Mouse (Mus musculus): ENCODE data around the gene Nr0b2. TPM values are rescaled to one million over a fixed set of nuclear protein-coding genes. Genes with fewer than 3 reads are reported as not detected.
"Not testable (repeated sequence)": the region's sequence is repeated elsewhere in the genome, so short reads cannot be mapped to it uniquely, and the experiment has no call there.

The Nr0b2 gene
- 0.31 and 0.51 TPM in 2 replicates for polyA plus RNA-seq (2015; fragmentation: Nextera tagmentation; extraction: Ambion mirVana)

DNA sequence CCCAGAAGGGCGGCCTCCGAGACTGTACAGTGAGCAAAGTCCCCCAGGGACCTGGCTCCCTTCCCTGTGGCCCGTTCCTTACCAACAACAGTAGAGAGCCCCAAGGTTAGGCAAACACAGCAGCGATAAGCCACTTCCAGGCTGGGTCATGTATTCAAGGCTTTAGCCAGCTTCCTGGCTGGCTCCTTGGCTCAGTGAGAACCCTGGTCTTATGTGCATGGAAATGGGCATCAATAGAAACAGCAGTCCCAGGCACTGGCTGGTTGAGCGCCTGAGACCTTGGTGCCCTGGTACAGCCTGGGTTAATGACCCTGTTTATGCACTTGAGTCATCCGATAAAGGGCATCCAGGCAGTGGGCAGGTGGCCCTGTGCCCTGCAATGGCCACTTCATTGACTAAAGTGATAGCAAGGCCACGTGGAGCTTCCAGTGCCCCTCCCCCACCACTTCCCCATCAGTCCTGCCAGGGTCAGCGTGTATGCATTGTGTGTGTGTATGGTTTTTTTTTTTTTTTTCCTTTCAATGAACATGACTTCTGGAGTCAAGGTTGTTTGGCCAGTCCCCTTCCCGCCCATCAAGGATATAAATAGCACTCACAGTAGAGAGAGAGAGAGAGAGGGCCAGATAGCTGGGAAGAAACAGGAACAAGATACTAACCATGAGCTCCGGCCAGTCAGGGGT lies at the start of gene Nr0b2:
Gene Nr0b2, plus strand, starts transcription at position 609 of the 680 bp plus-strand sequence.
- Histone ChIP-seq H3K9me3 (replicated peaks) (no peaks in the 10 kb centered on the region), H3K36me3 (no peaks in the 10 kb centered on the region), H3K27me3 (0 out of 2 replicates have a peak, but pooled peaks cover 4% of the 10 kb centered on the region), H3K9ac (no peak within 1 kb of the TSS), H3K4me3 (replicated peaks) (no peak within 1 kb of the TSS), H3K27ac (peak within 1 kb of the TSS; percentile 18; the same call in 1 of the 2 replicates), H3K4me1 (replicated peaks) (peaks cover 28% of the 10 kb centered on the region), H3K4me2 (peak within 1 kb of the TSS; percentile 30)
- DNase-seq, result no peak
- ATAC-seq (ENCODE audit: low read depth), result no peak
- WGBS (ENCODE audit: insufficient replicate concordance), result 42% methylated on average over 10 of the region's 10 CpGs

DNA sequence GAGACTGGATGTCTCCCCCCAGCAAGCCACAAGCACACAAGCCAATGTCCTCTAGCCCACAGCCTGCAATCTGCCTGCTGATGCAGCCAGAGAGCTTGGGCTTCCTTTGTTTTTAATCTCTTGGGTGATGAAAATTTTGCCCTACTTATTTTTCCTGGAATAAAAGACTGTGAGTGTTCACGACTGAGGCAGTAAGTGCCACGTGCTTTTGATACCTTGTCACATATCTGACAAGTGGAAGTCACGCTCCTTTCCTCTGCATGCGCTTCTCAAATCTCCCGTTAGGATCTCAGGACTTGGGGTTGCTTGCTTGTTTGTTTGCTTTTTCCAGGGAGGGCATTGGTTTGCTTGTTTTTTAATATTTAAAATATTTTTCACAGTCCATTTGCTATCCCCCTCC lies 48.9 kb upstream of the Nr0b2 start:
- H3K4me2 ChIP-seq, result no peak overlapping the region
- no peak overlapping the region for H3K27ac ChIP-seq
- WGBS (ENCODE audit: insufficient replicate concordance), result 36% methylated on average over 5 of the region's 5 CpGs
- H3K4me3 ChIP-seq (replicated peaks), result no peak overlapping the region
- ATAC-seq (ENCODE audit: low read depth), result no peak
- no peaks in the 10 kb centered on the region for H3K9me3 ChIP-seq (replicated peaks)
- H3K4me1 ChIP-seq (replicated peaks), result no peaks in the 10 kb centered on the region; the same call in 1 of the 2 replicates
- H3K27me3 ChIP-seq, result peaks cover 85% of the 10 kb centered on the region
- H3K9ac ChIP-seq, result no peak overlapping the region
- H3K36me3 ChIP-seq, result no peaks in the 10 kb centered on the region
- no peak for DNase-seq

DNA sequence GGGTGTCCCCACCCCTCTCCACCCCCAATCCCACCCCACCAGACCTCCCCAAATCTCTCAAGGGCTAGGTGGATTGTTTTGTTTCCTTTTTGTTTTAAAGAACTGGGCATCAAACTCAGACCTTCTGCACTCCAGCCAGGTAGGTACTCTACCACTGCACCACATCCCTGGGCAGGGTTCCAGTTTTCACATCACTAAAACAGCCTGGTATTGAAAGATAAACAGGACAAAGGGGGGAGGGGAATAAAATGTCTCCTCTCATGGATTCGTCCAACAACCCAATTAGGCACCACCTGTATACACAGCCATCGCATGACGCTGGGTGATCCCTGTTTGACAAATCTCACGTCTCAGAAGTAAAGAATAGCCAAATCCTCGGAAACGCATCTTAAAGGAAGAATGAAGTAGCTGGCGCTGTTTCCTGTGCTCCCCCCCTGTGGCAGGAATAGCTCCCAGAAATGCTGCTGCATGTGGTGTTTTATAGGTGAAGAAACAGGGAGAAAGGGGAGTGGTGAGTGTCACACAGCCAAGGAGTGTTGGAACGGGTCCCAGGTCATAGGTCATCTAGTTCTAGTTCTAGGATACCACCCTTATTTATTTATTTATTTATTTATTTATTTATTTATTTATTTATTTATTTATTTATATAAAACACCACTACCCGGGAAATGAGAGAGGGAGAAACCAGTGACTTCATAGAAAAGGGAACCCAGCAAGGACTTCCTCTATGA lies 48.3 kb upstream of the Nr0b2 start:
- no peak for DNase-seq
- Histone ChIP-seq H3K36me3 (no peaks in the 10 kb centered on the region), H3K27me3 (peaks cover 78% of the 10 kb centered on the region), H3K4me3 (replicated peaks) (no peak overlapping the region), H3K27ac (no peak overlapping the region), H3K9me3 (replicated peaks) (no peaks in the 10 kb centered on the region), H3K9ac (no peak overlapping the region), H3K4me1 (replicated peaks) (no peaks in the 10 kb centered on the region; the same call in 1 of the 2 replicates), H3K4me2 (no peak overlapping the region)
- WGBS (ENCODE audit: insufficient replicate concordance), result 51% methylated on average over 9 of the region's 9 CpGs
- no peak for ATAC-seq (ENCODE audit: low read depth)

DNA sequence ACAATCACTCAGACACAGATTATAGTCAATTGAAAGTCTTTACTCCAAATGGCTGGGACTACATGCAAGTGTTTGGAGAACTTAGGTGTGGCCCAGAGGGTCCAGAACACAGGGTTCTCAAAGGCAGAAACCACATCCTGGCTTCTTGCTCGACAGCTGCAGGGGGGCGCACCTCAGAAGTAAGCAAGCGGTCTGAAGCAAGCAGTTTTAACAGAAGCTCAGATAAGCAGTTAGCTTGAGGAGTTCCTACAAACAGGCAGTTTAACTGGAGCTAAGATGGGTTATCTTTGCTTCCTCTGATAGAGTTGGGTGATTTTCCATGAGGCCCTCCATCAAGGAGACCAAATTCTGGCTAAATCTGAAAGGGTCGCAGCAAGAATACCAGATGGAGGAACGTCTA lies 46.6 kb upstream of the Nr0b2 start:
- DNase-seq (no peak), ATAC-seq (ENCODE audit: low read depth) (no peak)
- Histone ChIP-seq H3K27ac (no peak overlapping the region), H3K4me2 (no peak overlapping the region), H3K36me3 (no peaks in the 10 kb centered on the region), H3K9ac (no peak overlapping the region), H3K4me3 (replicated peaks) (no peak overlapping the region), H3K9me3 (replicated peaks) (no peaks in the 10 kb centered on the region), H3K27me3 (peaks cover 68% of the 10 kb centered on the region), H3K4me1 (replicated peaks) (no peaks in the 10 kb centered on the region; the same call in 1 of the 2 replicates)
- 24% methylated on average over 5 of the region's 5 CpGs for WGBS (ENCODE audit: insufficient replicate concordance)

DNA sequence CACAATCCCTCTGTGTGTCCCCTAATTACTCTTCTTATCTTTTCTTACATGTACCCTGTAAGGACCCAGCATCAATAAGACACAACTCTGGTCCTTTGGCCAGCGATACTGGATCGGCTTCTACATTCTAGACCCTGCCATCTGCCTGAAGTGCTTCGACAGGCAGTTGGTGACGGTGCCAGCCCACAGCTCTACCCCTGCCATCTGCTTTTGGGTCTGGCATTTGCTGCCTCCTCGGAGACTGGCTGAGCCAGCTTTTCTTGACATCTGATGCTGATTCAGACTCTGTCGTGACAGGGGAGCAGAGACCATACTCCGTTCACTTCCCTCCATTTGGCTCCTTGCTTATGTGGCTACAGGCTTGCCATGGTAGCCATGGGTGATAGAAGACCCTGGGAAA lies 44.2 kb upstream of the Nr0b2 start:
- Histone ChIP-seq H3K27ac (no peak overlapping the region), H3K36me3 (no peaks in the 10 kb centered on the region), H3K4me1 (replicated peaks) (no peaks in the 10 kb centered on the region; the same call in 1 of the 2 replicates), H3K9ac (no peak overlapping the region), H3K4me2 (no peak overlapping the region), H3K9me3 (replicated peaks) (no peaks in the 10 kb centered on the region), H3K27me3 (peaks cover 45% of the 10 kb centered on the region), H3K4me3 (replicated peaks) (no peak overlapping the region)
- ATAC-seq (ENCODE audit: low read depth) (no peak), DNase-seq (no peak)
- WGBS (ENCODE audit: insufficient replicate concordance), result 71% methylated on average over 7 of the region's 7 CpGs

DNA sequence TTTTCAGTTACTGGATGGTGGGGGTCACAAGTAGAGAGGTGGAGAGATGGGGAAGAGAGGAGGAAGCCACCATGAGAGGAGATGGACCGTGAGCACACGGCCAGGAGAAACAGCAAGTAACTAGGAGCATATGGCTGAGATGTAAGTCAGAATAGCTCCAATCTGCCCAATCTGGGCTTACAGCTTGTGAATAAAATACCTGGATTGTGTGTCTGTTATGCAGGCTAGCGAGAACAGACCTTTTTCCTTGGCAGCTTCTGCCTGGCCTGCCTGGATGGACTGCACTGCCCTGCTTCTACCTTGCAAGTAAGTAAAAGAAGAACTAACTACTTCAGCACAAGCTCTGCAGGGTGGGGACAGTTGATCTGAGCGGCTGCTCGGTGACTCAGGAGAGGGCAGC lies 42.1 kb upstream of the Nr0b2 start:
- peaks cover 33% of the 10 kb centered on the region for H3K27me3 ChIP-seq
- no peaks in the 10 kb centered on the region; the same call in 1 of the 2 replicates for H3K4me1 ChIP-seq (replicated peaks)
- H3K4me3 ChIP-seq (replicated peaks), result no peak overlapping the region
- H3K4me2 ChIP-seq, result no peak overlapping the region
- no peak for DNase-seq
- H3K9ac ChIP-seq, result no peak overlapping the region
- H3K27ac ChIP-seq, result no peak overlapping the region
- no peaks in the 10 kb centered on the region for H3K36me3 ChIP-seq
- 58% methylated on average over 5 of the region's 5 CpGs for WGBS (ENCODE audit: insufficient replicate concordance)
- no peak for ATAC-seq (ENCODE audit: low read depth)
- no peaks in the 10 kb centered on the region for H3K9me3 ChIP-seq (replicated peaks)

DNA sequence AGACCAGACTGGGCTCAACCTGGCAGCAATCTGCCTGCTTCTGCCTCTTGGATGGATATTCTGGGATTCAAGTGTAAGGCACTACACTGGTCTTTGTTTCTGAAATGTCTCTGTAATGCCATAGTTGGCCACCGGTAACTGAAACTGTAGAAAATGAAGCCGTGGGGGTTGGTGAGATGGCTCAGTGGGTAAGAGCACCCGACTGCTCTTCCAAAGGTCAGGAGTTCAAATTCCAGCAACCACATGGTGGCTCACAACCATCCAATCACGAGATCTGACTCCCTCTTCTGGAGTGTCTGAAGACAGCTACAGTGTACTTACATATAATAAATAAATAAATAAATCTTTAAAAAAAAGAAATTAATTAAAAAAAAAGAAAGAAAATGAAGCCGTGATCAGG lies 40.7 kb upstream of the Nr0b2 start:
- not testable (repeated sequence) for H3K36me3 ChIP-seq; H3K9ac ChIP-seq; H3K27ac ChIP-seq; H3K9me3 ChIP-seq (replicated peaks); ATAC-seq (ENCODE audit: low read depth); H3K4me2 ChIP-seq; H3K4me3 ChIP-seq (replicated peaks); DNase-seq; H3K4me1 ChIP-seq (replicated peaks)
- WGBS (ENCODE audit: insufficient replicate concordance), result 44% methylated on average over 5 of the region's 5 CpGs
- peaks cover 32% of the 10 kb centered on the region for H3K27me3 ChIP-seq

DNA sequence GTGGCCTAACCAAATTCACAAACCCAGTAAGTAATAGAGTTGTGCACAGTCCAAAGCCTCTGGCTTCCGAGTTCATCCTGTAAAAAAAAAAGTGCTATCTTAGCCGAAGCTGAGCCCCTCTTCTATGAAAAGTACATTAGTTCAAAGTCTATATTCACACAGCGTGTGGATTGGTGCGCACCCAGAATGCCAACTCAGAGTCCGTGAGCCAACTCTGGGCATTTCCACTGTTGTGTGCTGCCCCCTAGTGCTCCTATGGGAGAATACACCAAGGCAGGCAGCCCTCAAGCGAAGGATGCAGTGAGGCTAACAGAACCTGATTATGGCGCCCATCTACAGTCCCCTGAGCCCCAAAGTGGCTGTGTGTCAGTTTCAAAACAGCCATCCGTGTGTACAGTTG lies 40.2 kb upstream of the Nr0b2 start:
- DNase-seq, result peak; percentile 43
- 12% methylated on average over 8 of the region's 8 CpGs for WGBS (ENCODE audit: insufficient replicate concordance)
- Histone ChIP-seq H3K4me1 (replicated peaks) (no peaks in the 10 kb centered on the region), H3K36me3 (no peaks in the 10 kb centered on the region), H3K9me3 (replicated peaks) (no peaks in the 10 kb centered on the region), H3K4me2 (no peak overlapping the region), H3K4me3 (replicated peaks) (no peak overlapping the region), H3K27ac (no peak overlapping the region), H3K9ac (no peak overlapping the region), H3K27me3 (peaks cover 35% of the 10 kb centered on the region)
- ATAC-seq (ENCODE audit: low read depth), result peak; percentile 31; the same call in 1 of the 2 replicates

DNA sequence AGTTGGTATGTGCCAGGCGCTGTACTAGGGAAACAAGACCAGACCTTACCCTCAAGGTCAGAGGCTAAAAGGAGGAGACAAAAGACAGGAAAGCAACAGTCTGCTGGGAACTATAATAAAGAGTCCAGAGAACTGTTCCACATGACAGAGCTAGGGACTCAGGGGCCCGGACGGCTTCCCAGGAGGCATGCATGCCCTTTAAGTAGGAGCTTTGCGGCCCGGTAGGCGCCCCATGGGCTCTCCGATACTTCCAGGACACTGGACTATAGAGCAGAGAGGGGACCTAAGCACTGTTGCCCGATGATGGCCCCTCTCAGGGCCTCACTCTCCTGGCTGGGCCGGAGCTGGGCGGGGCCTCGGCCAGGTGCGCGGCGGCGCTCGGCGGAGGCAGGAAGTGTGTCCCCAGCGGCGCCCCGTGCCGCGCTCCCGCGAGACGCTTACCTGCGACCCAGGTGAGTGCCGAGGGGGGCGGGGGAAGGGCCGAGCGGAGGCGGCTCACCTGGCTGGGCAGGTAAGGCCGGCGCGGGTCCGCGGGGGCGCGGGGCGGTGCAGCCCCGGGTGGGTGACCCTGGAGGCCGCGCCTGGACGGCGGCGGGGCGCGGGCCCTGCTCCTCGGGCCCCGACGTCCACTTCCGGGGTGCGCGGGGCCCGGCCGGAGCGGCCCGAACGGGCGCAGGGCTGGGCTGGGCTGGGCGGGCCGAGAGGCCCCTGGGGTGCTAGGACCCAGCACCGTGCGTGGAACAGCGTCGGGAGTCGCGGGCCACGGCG lies 34.4 kb upstream of the Nr0b2 start, which contains the start of gene Kdf1:
Gene Kdf1, plus strand, starts transcription at position 363 of the 768 bp plus-strand sequence.
- Histone ChIP-seq H3K4me3 (replicated peaks) (peak within 1 kb of the TSS; percentile 57), H3K36me3 (no peaks in the 10 kb centered on the region), H3K4me2 (peak within 1 kb of the TSS; percentile 66), H3K9ac (peak within 1 kb of the TSS; percentile 33), H3K9me3 (replicated peaks) (no peaks in the 10 kb centered on the region), H3K27me3 (peaks cover 64% of the 10 kb centered on the region), H3K4me1 (replicated peaks) (peaks cover 7% of the 10 kb centered on the region; the same call in 1 of the 2 replicates), H3K27ac (no peak within 1 kb of the TSS)
- DNase-seq (no peak), ATAC-seq (ENCODE audit: low read depth) (peak; percentile 12; the same call in 1 of the 2 replicates)
- 8% methylated on average over 63 of the region's 69 CpGs for WGBS (ENCODE audit: insufficient replicate concordance)

DNA sequence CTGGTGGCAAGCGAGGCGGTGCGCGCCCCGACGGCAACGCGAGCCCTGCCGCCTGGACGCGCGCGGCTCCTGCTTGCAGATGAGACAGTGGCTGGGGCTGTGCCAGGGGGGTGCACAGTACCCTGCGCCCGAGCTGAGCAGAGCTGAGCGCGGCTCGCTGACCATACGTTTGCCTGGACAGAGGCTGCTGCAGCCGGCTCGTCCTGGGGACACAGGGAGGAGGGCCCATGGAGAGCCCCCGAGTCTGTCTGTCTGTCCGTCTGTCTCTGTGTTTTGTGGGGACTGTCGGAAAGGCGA lies 33.9 kb upstream of the Nr0b2 start:
- Histone ChIP-seq H3K27me3 (peaks cover 64% of the 10 kb centered on the region), H3K4me1 (replicated peaks) (peaks cover 7% of the 10 kb centered on the region; the same call in 1 of the 2 replicates), H3K27ac (no peak overlapping the region), H3K4me2 (peak overlapping the region; percentile 66), H3K36me3 (no peaks in the 10 kb centered on the region), H3K4me3 (replicated peaks) (peak overlapping the region; percentile 57), H3K9me3 (replicated peaks) (no peaks in the 10 kb centered on the region), H3K9ac (peak overlapping the region; percentile 33)
- DNase-seq (no peak), ATAC-seq (ENCODE audit: low read depth) (peak; percentile 7; the same call in 1 of the 2 replicates)
- 15% methylated on average over 25 of the region's 25 CpGs for WGBS (ENCODE audit: insufficient replicate concordance)

DNA sequence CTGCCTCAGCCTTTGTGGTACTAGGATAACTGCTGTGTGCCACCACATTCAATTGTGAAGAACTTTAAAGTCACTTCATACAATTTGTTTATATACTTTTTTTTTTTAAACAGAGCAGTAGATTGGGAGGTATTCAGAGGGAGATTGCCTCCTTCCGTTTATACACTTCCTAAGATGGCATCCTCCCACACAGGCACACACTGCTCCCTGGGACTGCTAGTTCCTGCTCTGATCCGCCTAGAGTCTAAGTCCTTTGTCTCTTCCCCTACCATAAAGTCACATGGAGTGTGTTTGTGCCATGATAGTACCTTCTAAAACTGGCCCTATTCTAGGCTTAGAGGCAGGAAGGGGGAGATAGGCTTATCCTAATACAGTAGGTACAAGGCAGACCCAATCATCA lies 31.7 kb upstream of the Nr0b2 start:
- Histone ChIP-seq H3K9me3 (replicated peaks) (no peaks in the 10 kb centered on the region), H3K4me2 (no peak overlapping the region), H3K9ac (no peak overlapping the region), H3K4me1 (replicated peaks) (peaks cover 7% of the 10 kb centered on the region; the same call in 1 of the 2 replicates), H3K36me3 (no peaks in the 10 kb centered on the region), H3K4me3 (replicated peaks) (no peak overlapping the region), H3K27me3 (peaks cover 56% of the 10 kb centered on the region), H3K27ac (no peak overlapping the region)
- DNase-seq (no peak), ATAC-seq (ENCODE audit: low read depth) (no peak)
- 32% methylated on average over 2 of the region's 2 CpGs for WGBS (ENCODE audit: insufficient replicate concordance)

Data from liver, embryonic 13.5 days (tissue).